ENCODE assay signal across 8 mouse cellular contexts in genomic region chrX:134807833-134808754, GRCm38 (mm10). TPM values are rescaled to one million over a fixed set of nuclear protein-coding genes. Genes with fewer than 3 reads are reported as not detected.
DNase-seq lines count a peak whose midpoint lies in the region; ATAC-seq and TF ChIP-seq lines count a peak whose summit lies in the region.

No protein-coding gene starts in this region.

- H3K27ac ChIP-seq in spleen, adult 2 months (ENCODE audit: insufficient read depth, low read length) = no peak overlapping the region
- peak overlapping the region; percentile 45 for H3K27ac ChIP-seq in heart, adult 2 months
- peak overlapping the region; percentile 77 for H3K27ac ChIP-seq in kidney, embryonic 16.5 days (ENCODE audit: low read length)
- H3K27ac ChIP-seq in liver, embryonic 12.5 days = 0 out of 2 replicates have a peak overlapping the region, but pooled peaks have one; percentile 14
- no peak overlapping the region for H3K27ac ChIP-seq in neural tube, embryonic 11.5 days (ENCODE audit: low read depth, low read length)

- no peak for TF ChIP-seq CTCF in spleen, adult 2 months (IDR thresholded peaks at IDR 0.05; ENCODE audit: extremely low read depth, insufficient read depth, insufficient read length, insufficient replicate concordance)
- no peak for TF ChIP-seq CTCF in heart, adult 2 months (IDR thresholded peaks at IDR 0.05)

- TF ChIP-seq EP300 in heart, adult 2 months (IDR thresholded peaks at IDR 0.05; ENCODE audit: insufficient read depth, low read depth, low read length) = no peak

- H3K27me3 ChIP-seq in spleen, adult 2 months (ENCODE audit: control insufficient read depth, insufficient read depth, low read length) = no peaks in the 10 kb centered on the region
- H3K27me3 ChIP-seq in heart, adult 2 months (ENCODE audit: control insufficient read depth, insufficient read depth, low read length) = no peaks in the 10 kb centered on the region
- peaks cover 15% of the 10 kb centered on the region; the same call in 1 of the 2 replicates for H3K27me3 ChIP-seq in kidney, embryonic 16.5 days (ENCODE audit: insufficient read depth, low read length)
- peaks cover 24% of the 10 kb centered on the region; the same call in 1 of the 2 replicates for H3K27me3 ChIP-seq in liver, embryonic 12.5 days (replicated peaks)
- 0 out of 2 replicates have a peak, but pooled peaks cover 2% of the 10 kb centered on the region for H3K27me3 ChIP-seq in neural tube, embryonic 11.5 days (ENCODE audit: control insufficient read depth, insufficient read depth, low read length)

- peak overlapping the region; percentile 55 for H3K4me2 ChIP-seq in kidney, embryonic 16.5 days (replicated peaks; ENCODE audit: low read depth, low read length)
- H3K4me2 ChIP-seq in liver, embryonic 12.5 days = peak overlapping the region; percentile 72
- peak overlapping the region; percentile 44 for H3K4me2 ChIP-seq in neural tube, embryonic 11.5 days (ENCODE audit: low read depth)

- 22% methylated on average over 28 of the region's 28 CpGs for WGBS in spleen, adult 2 months
- 14% methylated on average over 28 of the region's 28 CpGs for WGBS in heart, adult 2 months
- 16% methylated on average over 28 of the region's 28 CpGs for WGBS in kidney, embryonic 16.5 days
- 10% methylated on average over 27 of the region's 28 CpGs for WGBS in liver, embryonic 12.5 days (ENCODE audit: insufficient replicate concordance)
- 19% methylated on average over 27 of the region's 28 CpGs for WGBS in neural tube, embryonic 11.5 days

- no peak for TF ChIP-seq POLR2A in spleen, adult 2 months (IDR thresholded peaks at IDR 0.05; ENCODE audit: low read depth, low read length)
- no peak for TF ChIP-seq POLR2A in heart, adult 2 months (IDR thresholded peaks at IDR 0.05; ENCODE audit: insufficient read depth, low read depth, low read length)

- H3K9me3 ChIP-seq in kidney, embryonic 16.5 days (ENCODE audit: low read length) = no peaks in the 10 kb centered on the region
- no peaks in the 10 kb centered on the region for H3K9me3 ChIP-seq in liver, embryonic 12.5 days (replicated peaks)
- H3K9me3 ChIP-seq in neural tube, embryonic 11.5 days (ENCODE audit: control insufficient read depth, low read length) = no peaks in the 10 kb centered on the region

- peak in 1 of 2 experiments; percentile 3 for DNase-seq in spleen, adult 2 months (ENCODE audit: low read depth in 1 of 2, low spot score in 2 of 2)
- no peak for DNase-seq in spleen, postnatal 4 days (ENCODE audit: low spot score in 2 of 2)
- peak; percentile 7 to 36 for DNase-seq in heart, adult 2 months
- peak; percentile 61 for DNase-seq in neural tube, embryonic 11.5 days (ENCODE audit: low spot score)
- DNase-seq in thymus, postnatal 4 days = peak; percentile 31

- H3K79me2 ChIP-seq in heart, adult 2 months (replicated peaks; ENCODE audit: control insufficient read depth, insufficient read depth, low read length) = no peaks in the 10 kb centered on the region

- no peaks in the 10 kb centered on the region; the same call in 1 of the 2 replicates for H3K4me1 ChIP-seq in spleen, adult 2 months (ENCODE audit: control insufficient read depth, insufficient read depth, insufficient read length)
- no peaks in the 10 kb centered on the region for H3K4me1 ChIP-seq in heart, adult 2 months (ENCODE audit: control insufficient read depth, insufficient read depth, low read length)
- H3K4me1 ChIP-seq in kidney, embryonic 16.5 days (ENCODE audit: insufficient read depth, low read length) = 0 out of 2 replicates have a peak, but pooled peaks cover 3% of the 10 kb centered on the region
- peaks cover 11% of the 10 kb centered on the region for H3K4me1 ChIP-seq in liver, embryonic 12.5 days
- H3K4me1 ChIP-seq in neural tube, embryonic 11.5 days (ENCODE audit: control insufficient read depth, insufficient read depth, low read length) = no peaks in the 10 kb centered on the region

- intact Hi-C loops in heart, adult 2 months (cut with DNase I) = no loop called here

- H3K36me3 ChIP-seq in spleen, adult 2 months (ENCODE audit: control insufficient read depth, insufficient read depth, low read length) = no peaks in the 10 kb centered on the region
- no peaks in the 10 kb centered on the region for H3K36me3 ChIP-seq in heart, adult 2 months (ENCODE audit: control insufficient read depth, insufficient read depth, low read length)
- H3K36me3 ChIP-seq in kidney, embryonic 16.5 days (ENCODE audit: insufficient read depth, low read length) = peaks cover 16% of the 10 kb centered on the region
- peaks cover 16% of the 10 kb centered on the region; the same call in 1 of the 2 replicates for H3K36me3 ChIP-seq in liver, embryonic 12.5 days
- no peaks in the 10 kb centered on the region; the same call in 1 of the 2 replicates for H3K36me3 ChIP-seq in neural tube, embryonic 11.5 days (ENCODE audit: control insufficient read depth, insufficient read depth, low read length)

- H3K4me3 ChIP-seq in spleen, adult 2 months (ENCODE audit: extremely low read depth, insufficient read depth, insufficient read length) = peak overlapping the region; percentile 61
- H3K4me3 ChIP-seq in heart, adult 2 months = peak overlapping the region; percentile 45
- H3K4me3 ChIP-seq in kidney, embryonic 16.5 days (ENCODE audit: low read length) = peak overlapping the region; percentile 70
- H3K4me3 ChIP-seq in liver, embryonic 12.5 days = peak overlapping the region; percentile 58
- peak overlapping the region; percentile 57 for H3K4me3 ChIP-seq in neural tube, embryonic 11.5 days (ENCODE audit: low read depth, low read length)

- H3K9ac ChIP-seq in heart, adult 2 months (ENCODE audit: low read depth, low read length) = 0 out of 2 replicates have a peak overlapping the region, but pooled peaks have one; percentile 36
- peak overlapping the region; percentile 76 for H3K9ac ChIP-seq in kidney, embryonic 16.5 days (replicated peaks; ENCODE audit: low read length)
- H3K9ac ChIP-seq in liver, embryonic 12.5 days = peak overlapping the region; percentile 53
- peak overlapping the region; percentile 67 for H3K9ac ChIP-seq in neural tube, embryonic 11.5 days (ENCODE audit: low read length)

- ATAC-seq in common myeloid progenitor, adult 5-6 weeks (replicated peaks; ENCODE audit: low read depth, poor library complexity, severe bottlenecking) = peak; percentile 48
- ATAC-seq in kidney, embryonic 16.5 days (ENCODE audit: low FRiP score, low TSS enrichment) = peak; percentile 81
- peak; percentile 52 for ATAC-seq in liver, embryonic 12.5 days
- ATAC-seq in neural tube, embryonic 11.5 days (ENCODE audit: insufficient read depth, low FRiP score, low TSS enrichment) = peak; percentile 62

RNA-seq across cellular contexts. Expression of gene Armcx2, which starts 0.9 kb away (rescaled TPM):
- polyA plus RNA-seq in spleen, adult 2 months (2012; rRNA removed) = 9.0 and 11.5 TPM in 2 replicates
- total RNA-seq in common myeloid progenitor, adult 5-6 weeks (2017) = 8.1 and 8.5 TPM in 2 replicates
- 1 to 10 TPM; 4.9 to 7.8 TPM for total RNA-seq in heart, adult 2 months (2021)
- polyA plus RNA-seq in heart, adult 2 months (2012; rRNA removed) = 6.6 and 7.5 TPM in 2 replicates
- 75.9 and 83.6 TPM in 2 replicates for polyA plus RNA-seq in kidney, embryonic 16.5 days (2015; fragmentation: Nextera tagmentation; extraction: Ambion mirVana)
- polyA plus RNA-seq in liver, embryonic 12.5 days (2016; fragmentation: Nextera tagmentation; extraction: Ambion mirVana) = 17.8 and 20.3 TPM in 2 replicates
- polyA plus RNA-seq in neural tube, embryonic 11.5 days (2014; fragmentation: Nextera tagmentation; extraction: Ambion mirVana) = 86.8 and 92.0 TPM in 2 replicates

RNA-seq across cellular contexts. Expression of gene Armcx3, which starts 51.7 kb away (rescaled TPM):
- 1.6 and 1.9 TPM in 2 replicates for polyA plus RNA-seq in spleen, adult 2 months (2012; rRNA removed)
- total RNA-seq in common myeloid progenitor, adult 5-6 weeks (2017) = 24.1 and 25.7 TPM in 2 replicates
- total RNA-seq in heart, adult 2 months (2021) = 10 to 100 TPM; 16.6 to 17.1 TPM
- 6.8 and 11.1 TPM in 2 replicates for polyA plus RNA-seq in heart, adult 2 months (2012; rRNA removed)
- polyA plus RNA-seq in kidney, embryonic 16.5 days (2015; fragmentation: Nextera tagmentation; extraction: Ambion mirVana) = 66.0 and 70.6 TPM in 2 replicates
- 22.1 and 22.8 TPM in 2 replicates for polyA plus RNA-seq in liver, embryonic 12.5 days (2016; fragmentation: Nextera tagmentation; extraction: Ambion mirVana)
- 70.5 and 74.5 TPM in 2 replicates for polyA plus RNA-seq in neural tube, embryonic 11.5 days (2014; fragmentation: Nextera tagmentation; extraction: Ambion mirVana)

RNA-seq across cellular contexts. Expression of gene Armcx6, which starts 56.9 kb away (rescaled TPM):
- 0.74 and 0.95 TPM in 2 replicates for polyA plus RNA-seq in spleen, adult 2 months (2012; rRNA removed)
- 6.1 and 10.4 TPM in 2 replicates for total RNA-seq in common myeloid progenitor, adult 5-6 weeks (2017)
- total RNA-seq in heart, adult 2 months (2021) = 1 to 10 TPM in 1 of 2 experiments, under 1 TPM in 1; 0.84 to 1.1 TPM
- polyA plus RNA-seq in heart, adult 2 months (2012; rRNA removed) = 0.50 and 0.61 TPM in 2 replicates
- 22.0 and 22.6 TPM in 2 replicates for polyA plus RNA-seq in kidney, embryonic 16.5 days (2015; fragmentation: Nextera tagmentation; extraction: Ambion mirVana)
- polyA plus RNA-seq in liver, embryonic 12.5 days (2016; fragmentation: Nextera tagmentation; extraction: Ambion mirVana) = 7.2 and 8.1 TPM in 2 replicates
- polyA plus RNA-seq in neural tube, embryonic 11.5 days (2014; fragmentation: Nextera tagmentation; extraction: Ambion mirVana) = 16.8 and 21.2 TPM in 2 replicates

Comparison
In these comparisons a context has a peak if more than half of its experiments do, and no peak if none do; other contexts are left out.
1. DNase-seq: peak in heart, adult 2 months (2 of 2), neural tube, embryonic 11.5 days (single experiment) and thymus, postnatal 4 days (single experiment); none in spleen, postnatal 4 days (0 of 2).
2. H3K27ac ChIP-seq: peak in heart, adult 2 months (single experiment), kidney, embryonic 16.5 days (single experiment) and liver, embryonic 12.5 days (single experiment); none in spleen, adult 2 months (single experiment) and neural tube, embryonic 11.5 days (single experiment).
3. Peak in every context shown above with its lines, with median percentiles within 50 percentile points of each other: H3K4me3 ChIP-seq, ATAC-seq, H3K9ac ChIP-seq and H3K4me2 ChIP-seq.